Mouse (Mus musculus): Measurements from ENCODE around the gene Casd1.

- TF ChIP-seq CTCF (IDR thresholded peaks at IDR 0.05; ENCODE audit: low read depth, low read length) (no peak), TAL1 (conservative IDR thresholded peaks at IDR 0.05; ENCODE audit: low read depth, low read length) (no peak), GATA1 (IDR thresholded peaks at IDR 0.05; ENCODE audit: borderline replicate concordance, low read length) (no peak), POLR2AphosphoS5 (IDR thresholded peaks at IDR 0.05; ENCODE audit: insufficient replicate concordance, low read depth, low read length) (no peak), GATA2 (IDR thresholded peaks at IDR 0.05; ENCODE audit: borderline replicate concordance, low read depth, low read length) (no peak)
These were observed 775 bp downstream of the Casd1 start for GRCm38 (mm10) chr6:4601297-4601931.
